Mouse (Mus musculus) stomach, embryonic 14.5 days (tissue): ENCODE measurements at regions not wholly inside any gene's neighbourhood (a gene's known extent, or its start where the extent isn't known, plus 50 kb on each side); places are given as distances from the start of the nearest gene placed in this dataset.
"Not testable (repeated sequence)": the region's sequence is repeated elsewhere in the genome, so short reads cannot be mapped to it uniquely, and the experiment has no call there.

ENCODE experiments used
- ATAC-seq: fragments of 200-750 bp; cut with Nextera tagmentation; 2 replicates; pipeline ENCODE4 v1.8.0; 2017; ENCODE audit warnings: low read depth, moderate TSS enrichment; ENCODE audit not compliant: insufficient number of reproducible peaks, insufficient read depth, low FRiP score
- H3K27ac ChIP-seq: fragments of 300-500 bp; sonication (generic); 2 replicates; pipeline ENCODE4 v1.5.1; 2014; ENCODE audit warnings: mild to moderate bottlenecking, low read length, moderate library complexity, mixed read lengths
- H3K27me3 ChIP-seq: fragments of 300-500 bp; sonication (generic); 2 replicates; pipeline ENCODE4 v1.6.1; 2014; ENCODE audit warnings: low read length, control low read depth, mixed read lengths; ENCODE audit not compliant: control insufficient read depth, insufficient read depth
- H3K36me3 ChIP-seq: fragments of 300-500 bp; sonication (generic); 2 replicates; pipeline ENCODE4 v1.6.1; 2014; ENCODE audit warnings: mild to moderate bottlenecking, control low read depth, low read length, moderate library complexity, mixed read lengths; ENCODE audit not compliant: control insufficient read depth, insufficient read depth
- H3K4me1 ChIP-seq: fragments of 300-500 bp; sonication (generic); 2 replicates; pipeline ENCODE4 v1.6.1; 2014; ENCODE audit warnings: low read length, control low read depth, mixed read lengths; ENCODE audit not compliant: control insufficient read depth, insufficient read depth
- H3K4me2 ChIP-seq: fragments of 300-500 bp; sonication (generic); replicated peaks from 2 replicates; pipeline ENCODE4 v1.6.1; 2014; ENCODE audit warnings: low read depth, low read length, control low read depth
- H3K4me3 ChIP-seq: fragments of 300-500 bp; sonication (generic); 2 replicates; pipeline ENCODE4 v1.5.1; 2014; ENCODE audit warnings: low read depth, low read length, control low read depth
- H3K9ac ChIP-seq: fragments of 300-500 bp; sonication (generic); replicated peaks from 2 replicates; pipeline ENCODE4 v1.6.1; 2014; ENCODE audit warnings: low read depth, mild to moderate bottlenecking, control low read depth, low read length, moderate library complexity, mixed read lengths
- H3K9me3 ChIP-seq: fragments of 300-500 bp; sonication (generic); 2 replicates; pipeline ENCODE4 v1.6.1; 2016; ENCODE audit warnings: low read depth, low read length, control low read depth; ENCODE audit not compliant: control insufficient read depth
- WGBS: fragments of 180-500 bp; shearing (Covaris S2); extraction: QIAGEN DNeasy Blood & Tissue Kit; methylation state at CpG from one replicate; pipeline ENCODE4 v1.1.7; 2014; 5-methylcytosine and 5-hydroxymethylcytosine counted together

GRCm38 (mm10) chr14:100980754-100981153 is 219.4 kb downstream of the Prr30 start:
- Histone ChIP-seq H3K4me2 (no peak overlapping the region), H3K27ac (no peak overlapping the region), H3K9ac (no peak overlapping the region), H3K27me3 (no peaks in the 10 kb centered on the region), H3K9me3 (no peaks in the 10 kb centered on the region), H3K36me3 (no peaks in the 10 kb centered on the region), H3K4me3 (no peak overlapping the region), H3K4me1 (no peaks in the 10 kb centered on the region)
- 87% methylated on average over 5 of the region's 5 CpGs for WGBS
- ATAC-seq: no peak

GRCm38 (mm10) chr14:100978515-100978914 is 221.6 kb downstream of the Prr30 start:
- Histone ChIP-seq H3K4me1 (no peaks in the 10 kb centered on the region), H3K4me2 (no peak overlapping the region), H3K9ac (no peak overlapping the region), H3K4me3 (no peak overlapping the region), H3K9me3 (no peaks in the 10 kb centered on the region), H3K36me3 (no peaks in the 10 kb centered on the region), H3K27me3 (no peaks in the 10 kb centered on the region), H3K27ac (no peak overlapping the region)
- ATAC-seq: no peak
- WGBS: 89% methylated on average over 2 of the region's 2 CpGs

- Histone ChIP-seq H3K27me3 (no peaks in the 10 kb centered on the region), H3K4me3 (no peak overlapping the region), H3K4me1 (no peaks in the 10 kb centered on the region), H3K9me3 (no peaks in the 10 kb centered on the region), H3K4me2 (no peak overlapping the region), H3K36me3 (no peaks in the 10 kb centered on the region), H3K27ac (no peak overlapping the region), H3K9ac (no peak overlapping the region)
- no peak for ATAC-seq
- WGBS: 80% methylated on average over 2 of the region's 2 CpGs
Observed at GRCm38 (mm10) chr14:100970970-100971369, 229.2 kb downstream of the Prr30 start.

- Histone ChIP-seq H3K4me2 (no peak overlapping the region), H3K4me1 (no peaks in the 10 kb centered on the region), H3K27ac (no peak overlapping the region), H3K4me3 (no peak overlapping the region), H3K27me3 (no peaks in the 10 kb centered on the region), H3K36me3 (no peaks in the 10 kb centered on the region), H3K9ac (no peak overlapping the region), H3K9me3 (no peaks in the 10 kb centered on the region)
- no peak for ATAC-seq
Observed at GRCm38 (mm10) chr14:100960198-100960597, 239.9 kb downstream of the Prr30 start.

GRCm38 (mm10) chr14:100955806-100956436 is 244.2 kb downstream of the Prr30 start:
- Histone ChIP-seq H3K27me3 (no peaks in the 10 kb centered on the region), H3K9ac (no peak overlapping the region), H3K4me2 (no peak overlapping the region), H3K27ac (no peak overlapping the region), H3K4me1 (no peaks in the 10 kb centered on the region), H3K36me3 (no peaks in the 10 kb centered on the region), H3K4me3 (no peak overlapping the region), H3K9me3 (no peaks in the 10 kb centered on the region)
- no peak for ATAC-seq
- 83% methylated on average over 1 of the region's 1 CpGs for WGBS

GRCm38 (mm10) chr14:100950681-100951119 is 249.4 kb downstream of the Prr30 start:
- Histone ChIP-seq H3K4me2 (no peak overlapping the region), H3K4me1 (no peaks in the 10 kb centered on the region), H3K36me3 (no peaks in the 10 kb centered on the region), H3K27me3 (no peaks in the 10 kb centered on the region), H3K9me3 (no peaks in the 10 kb centered on the region), H3K9ac (no peak overlapping the region), H3K4me3 (no peak overlapping the region), H3K27ac (no peak overlapping the region)
- ATAC-seq: no peak
- 49% methylated on average over 3 of the region's 3 CpGs for WGBS

GRCm38 (mm10) chr14:100947625-100948024 is 252.5 kb downstream of the Prr30 start:
- not testable (repeated sequence) for H3K9ac ChIP-seq, ATAC-seq

GRCm38 (mm10) chr14:100937358-100937887 is 262.7 kb downstream of the Prr30 start:
- no peaks in the 10 kb centered on the region for H3K27me3 ChIP-seq
- H3K4me1 ChIP-seq: no peaks in the 10 kb centered on the region
- no peak overlapping the region for H3K27ac ChIP-seq
- no peak overlapping the region for H3K9ac ChIP-seq
- no peak overlapping the region for H3K4me2 ChIP-seq
- ATAC-seq: no peak
- 66% methylated on average over 2 of the region's 2 CpGs for WGBS
- no peaks in the 10 kb centered on the region for H3K36me3 ChIP-seq
- no peaks in the 10 kb centered on the region for H3K9me3 ChIP-seq
- H3K4me3 ChIP-seq: no peak overlapping the region

More at GRCm38 (mm10) chr14:100947625-100948024, 252.5 kb downstream of the Prr30 start:
- H3K4me3 ChIP-seq, H3K27ac ChIP-seq, H3K4me1 ChIP-seq, H3K27me3 ChIP-seq, H3K9me3 ChIP-seq, H3K36me3 ChIP-seq, H3K4me2 ChIP-seq: not testable (repeated sequence)

GRCm38 (mm10) chr14:100934554-100934953 is 265.6 kb downstream of the Prr30 start:
- H3K27ac ChIP-seq: no peak overlapping the region
- no peaks in the 10 kb centered on the region for H3K9me3 ChIP-seq
- H3K4me3 ChIP-seq: no peak overlapping the region
- H3K4me2 ChIP-seq: no peak overlapping the region
- H3K36me3 ChIP-seq: no peaks in the 10 kb centered on the region
- no peaks in the 10 kb centered on the region for H3K27me3 ChIP-seq
- ATAC-seq: no peak
- 87% methylated on average over 7 of the region's 7 CpGs for WGBS
- no peak overlapping the region for H3K9ac ChIP-seq
- H3K4me1 ChIP-seq: no peaks in the 10 kb centered on the region
